Mouse (Mus musculus) right cerebral cortex, postnatal 4 days (tissue): ENCODE data around the gene Aff1.

ENCODE experiments used
- DNase-seq: peaks from one replicate; pipeline ENCODE4 v3.0.0-alpha.2; 2022

The Aff1 gene

DNA sequence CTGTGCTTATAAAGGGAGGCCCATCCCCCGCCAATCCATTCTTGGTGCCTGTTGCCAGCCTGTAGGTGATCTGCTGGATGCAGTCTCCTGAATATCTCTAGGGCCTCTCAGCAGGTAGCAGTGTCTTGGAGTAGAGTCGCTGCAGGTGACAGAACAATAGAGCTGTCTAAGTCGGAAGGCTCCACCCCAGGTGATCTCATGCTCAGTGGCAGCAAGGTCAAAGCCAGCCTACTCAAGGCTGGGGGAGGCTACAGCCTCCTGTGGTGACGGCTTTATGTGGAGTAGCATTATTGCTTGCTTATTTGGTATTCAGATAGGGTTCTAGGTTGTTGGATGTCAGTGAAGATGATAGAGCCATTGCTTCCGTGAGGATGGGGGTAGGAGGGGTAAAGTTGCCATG is 121.1 kb downstream of the Aff1 start:
- no peak for DNase-seq

GRCm38 (mm10) chr5:103813997-103814542 is 121.9 kb downstream of the Aff1 start:
- DNase-seq, result no peak

- no peak for DNase-seq
These were observed 122.5 kb downstream of the Aff1 start for GRCm38 (mm10) chr5:103814551-103815248.

- DNase-seq, result no peak
These were observed 123.1 kb downstream of the Aff1 start for GRCm38 (mm10) chr5:103815249-103815617.

GRCm38 (mm10) chr5:103816718-103817117 is 124.5 kb downstream of the Aff1 start:
- DNase-seq, result no peak

DNA sequence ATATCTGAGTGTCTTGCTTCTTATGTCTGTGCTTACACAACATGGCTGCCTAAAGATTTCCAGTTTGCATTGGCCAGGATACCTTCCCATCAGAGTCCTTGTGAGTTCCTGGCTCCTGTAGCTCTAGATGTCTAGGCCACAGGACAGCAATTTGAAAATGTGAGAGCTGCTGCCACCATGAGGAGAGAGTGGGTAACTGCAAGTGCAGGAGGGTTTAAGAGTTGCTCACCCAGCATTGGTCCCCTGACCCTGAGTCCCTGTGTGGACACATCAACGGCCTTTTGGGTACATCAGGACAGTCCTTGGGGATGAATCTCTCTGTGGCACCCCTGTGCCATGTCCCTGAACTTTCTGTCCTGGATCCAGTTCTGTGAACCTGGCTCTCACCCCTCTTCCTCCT is 125.6 kb downstream of the Aff1 start:
- peak; percentile 43 for DNase-seq

DNA sequence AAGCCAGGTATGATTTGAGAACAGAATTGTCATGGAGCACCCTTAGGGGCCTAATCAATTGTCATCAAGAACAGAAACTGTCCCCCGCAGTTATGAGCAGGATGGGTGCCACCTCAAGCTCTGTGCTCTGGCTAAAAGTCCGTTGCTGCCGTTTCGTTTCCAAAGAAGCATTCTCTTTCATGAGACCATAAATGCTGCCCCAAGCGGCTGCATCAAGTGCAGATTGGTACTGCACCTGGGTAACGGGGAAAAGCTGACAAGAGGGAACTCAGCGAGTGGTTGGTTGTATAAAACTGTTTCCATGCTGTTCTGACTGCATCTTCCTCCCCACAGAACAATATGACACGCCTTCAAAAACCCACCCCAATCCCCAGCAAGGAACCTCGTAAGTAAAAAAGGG is 126.4 kb downstream of the Aff1 start:
- no peak for DNase-seq

DNA sequence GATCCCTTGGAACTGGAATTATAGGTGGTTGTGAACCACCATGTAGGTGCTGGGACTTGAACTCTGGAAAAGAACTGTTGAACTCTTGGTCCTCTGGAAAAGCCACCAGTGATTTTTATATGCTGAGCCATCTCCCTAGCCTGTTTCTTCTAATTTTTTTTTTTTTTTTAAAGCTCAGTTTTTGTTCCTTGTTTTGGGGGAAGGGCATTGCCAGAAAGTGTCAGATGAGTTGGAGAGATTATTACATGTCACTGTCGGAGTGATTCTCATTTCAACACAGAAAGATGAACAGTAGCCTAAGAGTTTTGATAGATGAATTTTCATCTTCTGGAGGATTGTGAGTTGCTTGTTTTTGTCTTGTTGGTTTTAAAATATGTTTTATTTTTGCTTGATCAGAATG is 127.5 kb downstream of the Aff1 start:
- DNase-seq, result no peak

- DNase-seq, result no peak
These were observed 128.9 kb downstream of the Aff1 start for GRCm38 (mm10) chr5:103821062-103821461.

DNA sequence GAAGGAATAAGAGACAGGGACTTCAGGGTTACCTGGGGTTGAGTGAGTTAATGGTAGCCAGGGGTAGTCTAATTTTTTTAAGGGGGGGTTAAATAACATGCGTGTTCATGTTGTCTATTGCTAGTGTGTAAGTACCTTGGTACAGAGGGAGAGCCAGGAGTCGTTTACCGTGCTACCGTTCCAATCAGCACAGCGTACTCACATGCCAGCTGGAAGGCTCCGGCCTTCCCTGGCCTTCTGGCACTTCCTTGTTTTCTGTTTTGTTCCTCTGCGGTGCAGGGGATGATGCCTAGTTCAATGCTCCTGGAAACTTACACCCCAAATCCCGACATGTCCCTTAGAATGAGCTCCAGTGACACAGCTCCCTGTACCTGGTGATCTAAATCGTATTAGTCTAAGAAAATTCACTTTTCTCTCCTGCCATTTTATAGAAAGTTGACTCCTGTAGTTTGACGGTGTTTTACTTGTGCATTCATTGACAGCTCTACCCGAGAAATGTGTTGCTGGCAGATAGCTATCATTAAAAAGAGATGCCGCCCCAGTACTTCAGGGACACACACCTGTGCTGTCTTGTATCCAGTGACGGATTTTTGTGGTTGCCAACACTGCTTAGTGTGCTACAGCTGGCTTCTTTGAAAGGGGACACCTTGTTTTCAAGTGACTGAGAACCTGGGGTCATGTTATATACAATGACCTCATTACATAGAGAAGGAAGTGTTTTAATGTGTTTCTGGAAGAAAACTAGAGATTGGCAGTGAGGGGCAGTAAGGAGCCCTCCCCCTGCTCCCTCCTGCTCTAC is 129.5 kb downstream of the Aff1 start:
- DNase-seq, result no peak

DNA sequence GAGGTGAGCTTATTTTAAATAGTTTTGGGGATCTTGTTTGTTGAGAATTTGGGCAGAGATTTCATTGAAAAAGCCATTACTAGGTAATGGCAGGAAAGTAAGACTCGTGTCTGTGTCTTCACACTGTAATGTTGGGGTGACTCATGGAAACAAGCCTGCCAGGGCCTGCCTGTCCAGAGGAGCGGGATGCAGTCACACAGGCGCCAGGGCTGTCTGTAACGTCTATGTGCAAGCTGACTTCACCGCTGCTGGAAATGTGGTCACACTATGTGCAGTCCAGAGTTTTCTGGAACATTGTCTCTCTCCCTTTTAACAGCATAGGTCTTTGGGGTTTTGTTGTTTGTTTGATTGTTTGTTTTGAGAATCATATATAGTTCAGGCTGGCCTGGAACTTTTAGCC is 130.8 kb downstream of the Aff1 start:
- no peak for DNase-seq

DNA sequence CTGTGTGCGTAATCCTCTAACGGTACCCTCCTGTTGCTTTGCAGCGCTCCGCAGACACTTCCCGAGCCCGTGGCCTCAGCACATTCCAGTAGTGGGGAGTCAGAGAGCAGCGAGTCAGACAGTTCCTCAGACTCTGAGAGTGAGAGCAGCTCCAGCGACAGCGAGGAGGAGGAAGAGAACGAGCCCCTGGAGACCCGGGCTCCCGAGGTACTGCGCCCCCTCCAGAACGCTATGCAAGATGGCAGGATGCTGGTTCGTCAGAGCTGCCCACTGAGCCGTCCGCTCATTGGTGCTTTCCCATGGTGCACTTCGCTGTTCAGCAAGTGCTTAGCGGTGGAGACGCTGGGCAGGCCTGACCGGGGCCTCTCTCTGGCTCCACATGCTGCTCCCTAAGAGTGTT is 136.1 kb downstream of the Aff1 start:
- no peak for DNase-seq

- no peak for DNase-seq
These were observed 136.6 kb downstream of the Aff1 start for GRCm38 (mm10) chr5:103828729-103829128.

DNA sequence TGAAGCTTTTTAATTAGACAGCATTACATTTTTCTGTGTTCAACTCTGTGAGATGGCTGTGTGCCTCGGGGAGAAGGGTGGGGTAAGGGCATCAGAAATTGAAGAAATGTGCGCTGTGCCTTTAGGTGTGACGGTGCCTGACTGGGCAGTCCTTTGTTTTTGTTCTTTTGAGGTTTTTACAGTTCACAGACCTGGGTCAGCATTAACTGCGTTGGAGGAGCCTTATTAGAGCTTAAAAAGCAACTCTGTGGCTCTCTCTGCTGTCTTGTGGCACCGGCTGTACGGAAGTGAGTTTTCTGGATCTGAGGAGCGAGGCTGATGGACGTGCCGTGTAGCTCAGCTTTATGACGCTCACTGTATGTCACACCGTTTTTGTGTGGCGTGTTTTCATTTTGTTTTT is 137.0 kb downstream of the Aff1 start:
- DNase-seq, result no peak

DNA sequence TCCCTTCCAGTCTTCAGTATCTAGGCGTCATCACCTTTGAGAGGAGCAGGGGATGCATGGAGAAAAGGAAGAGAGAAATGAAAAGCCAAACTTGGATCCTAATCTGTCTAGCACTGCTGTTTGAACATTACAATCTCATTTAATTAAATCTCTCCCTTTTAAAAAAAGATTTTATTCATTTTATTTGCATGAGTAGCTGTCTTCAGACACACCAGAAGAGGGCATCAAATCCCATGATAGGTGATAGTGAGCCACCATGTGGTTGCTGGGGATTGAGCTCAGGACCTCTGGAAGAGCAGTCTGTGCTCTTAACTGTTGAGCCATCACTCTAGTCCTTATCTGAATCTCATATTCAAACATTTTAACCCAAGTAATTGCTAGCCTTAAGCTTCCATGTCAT is 138.7 kb downstream of the Aff1 start:
- no peak for DNase-seq

- DNase-seq, result no peak
These were observed 143.4 kb downstream of the Aff1 start for GRCm38 (mm10) chr5:103835471-103836147.

- DNase-seq, result no peak
These were observed 144.1 kb downstream of the Aff1 start for GRCm38 (mm10) chr5:103836148-103836784.

DNA sequence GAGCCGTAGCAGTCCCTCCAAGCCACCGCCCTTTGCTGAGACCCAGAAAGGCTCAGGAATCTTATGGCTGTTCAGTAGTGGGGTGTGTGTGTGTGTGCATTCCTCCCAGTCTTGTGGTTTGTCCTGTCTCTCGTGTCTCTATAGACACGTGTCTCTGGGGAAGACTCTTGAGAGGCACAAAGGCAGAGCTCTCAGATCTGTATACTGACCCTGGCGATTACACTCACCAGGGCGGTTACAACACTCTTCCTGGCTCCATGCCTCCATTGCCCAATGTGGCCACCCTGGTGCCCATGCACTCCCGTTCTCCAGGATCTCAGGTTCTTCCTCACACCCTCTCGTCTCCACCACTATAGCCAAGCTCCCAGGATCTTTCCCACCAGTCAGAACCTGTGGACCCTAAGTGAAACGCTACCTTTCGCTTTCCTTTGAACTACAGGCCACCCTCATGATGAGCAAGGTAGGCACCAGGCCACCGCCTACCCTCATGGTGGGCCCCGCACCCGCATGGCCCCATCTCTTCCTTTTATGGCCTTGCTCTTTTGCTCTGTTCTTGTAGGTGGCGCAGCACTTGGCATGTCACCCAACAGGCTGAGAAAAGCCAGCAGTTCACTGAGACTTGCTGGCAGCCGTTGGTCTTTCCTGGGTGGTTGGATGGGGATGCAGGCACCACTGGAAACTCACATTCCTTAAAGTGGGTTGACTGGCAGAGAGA is 146.5 kb downstream of the Aff1 start:
- no peak for DNase-seq

GRCm38 (mm10) chr5:103839265-103839626 is 147.1 kb downstream of the Aff1 start:
- no peak for DNase-seq

GRCm38 (mm10) chr5:103843938-103844337 is 151.8 kb downstream of the Aff1 start:
- peak; percentile 64 for DNase-seq

DNA sequence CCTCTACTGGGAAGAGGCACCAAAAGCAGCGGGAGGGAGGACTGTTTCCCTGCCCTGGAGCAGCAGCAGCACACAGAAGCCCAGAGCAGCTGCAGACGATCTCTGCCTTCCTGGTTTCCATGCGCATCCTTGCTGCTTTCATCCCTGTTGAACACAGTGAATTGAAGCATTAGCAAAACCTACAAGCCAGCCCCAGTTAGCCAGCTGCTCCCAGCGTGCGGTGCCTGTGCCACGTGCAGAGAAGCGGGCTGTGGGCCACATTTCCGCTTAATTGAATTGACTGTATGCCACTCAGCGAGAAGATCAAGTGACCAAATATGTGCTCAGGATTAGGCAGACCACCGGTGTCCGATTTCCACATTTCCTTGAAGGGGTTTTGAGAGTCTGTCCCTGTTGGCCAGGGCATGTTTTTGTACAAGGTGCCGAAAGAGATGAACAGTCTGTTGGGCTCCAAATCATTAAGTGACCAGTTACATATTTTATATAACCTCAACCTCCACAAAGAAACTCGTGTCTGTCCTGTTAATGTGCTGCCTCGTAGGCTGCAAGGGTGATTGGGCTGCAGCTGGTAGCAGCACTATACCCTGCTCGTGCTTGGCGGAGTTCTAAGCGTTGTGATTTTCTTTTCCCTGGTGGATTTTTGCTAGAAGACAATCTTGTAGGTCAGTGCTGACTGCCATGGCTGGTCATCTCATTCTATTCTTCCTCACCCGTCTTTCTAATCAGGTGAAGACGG is 153.4 kb downstream of the Aff1 start:
- DNase-seq, result peak; percentile 32

DNA sequence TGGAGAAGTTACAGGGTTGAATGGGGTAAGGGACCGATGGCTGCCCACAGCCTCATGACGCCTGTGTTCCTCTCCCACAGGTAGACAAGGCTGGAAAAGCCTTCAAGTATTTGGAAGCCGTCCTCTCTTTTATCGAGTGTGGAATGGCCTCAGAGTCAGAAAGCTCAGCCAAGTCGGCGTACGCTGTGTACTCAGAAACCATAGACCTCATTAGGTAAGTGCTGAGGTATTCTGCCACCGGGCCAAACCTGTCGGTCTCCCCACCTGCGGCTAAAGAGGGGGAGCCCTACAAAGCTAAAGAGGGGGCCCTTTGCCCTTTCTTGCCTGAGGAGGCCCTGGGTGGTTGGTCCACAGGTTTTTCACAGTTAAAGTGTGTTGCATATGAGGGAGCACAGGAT is 154.0 kb downstream of the Aff1 start:
- no peak for DNase-seq
